Mouse (Mus musculus) CH12.LX (cell line): ENCODE data around the gene Klhl29. TPM values are rescaled to one million over a fixed set of nuclear protein-coding genes. Genes with fewer than 3 reads are reported as not detected.
"Not testable (repeated sequence)": the region's sequence is repeated elsewhere in the genome, so short reads cannot be mapped to it uniquely, and the experiment has no call there.

ENCODE experiments used
- DNase-seq: peaks from one replicate; pipeline ENCODE4 v3.0.0-alpha.2; 2013; ENCODE audit errors: extremely low read depth
- H3K27ac ChIP-seq: 2 replicates; pipeline ENCODE4 v1.5.1; 2012; ENCODE audit warnings: low read depth, mild to moderate bottlenecking, control low read depth, moderate library complexity; ENCODE audit not compliant: insufficient read depth
- H3K27me3 ChIP-seq: replicated peaks from 2 replicates; pipeline ENCODE3; 2012; ENCODE audit warnings: inconsistent platforms
- H3K36me3 ChIP-seq, 2 experiments: replicated peaks in 1 of 2; 2 replicates each; pipeline versions ENCODE3 to v1.6.1; 2012; ENCODE audit warnings: inconsistent platforms in 1 of 2, low read length in 1 of 2, mild to moderate bottlenecking in 1 of 2, mixed read lengths in 1 of 2, moderate library complexity in 1 of 2; ENCODE audit not compliant: control insufficient read depth in 1 of 2, insufficient read depth in 1 of 2
- H3K4me1 ChIP-seq, 2 experiments: 2 replicates each; pipeline ENCODE4 v1.6.1; 2012; ENCODE audit warnings: inconsistent platforms in 1 of 2, moderate library complexity in 1 of 2; ENCODE audit not compliant: insufficient read depth in 2 of 2, control insufficient read depth in 1 of 2
- H3K4me2 ChIP-seq: 2 replicates; pipeline ENCODE4 v1.6.1; 2012; ENCODE audit warnings: low read depth, mild to moderate bottlenecking, control low read depth; ENCODE audit not compliant: poor library complexity, insufficient read depth, severe bottlenecking
- H3K4me3 ChIP-seq, 3 experiments: fragments of 150-350 bp in 1 of 3; sonication (generic) in 1 of 3; replicated peaks in 1 of 3; 2 replicates each; pipeline versions ENCODE3 to v1.5.1; 2011 to 2012; ENCODE audit warnings: low read depth in 2 of 3, low read length in 2 of 3, mild to moderate bottlenecking in 2 of 3, moderate library complexity in 2 of 3, control low read depth in 1 of 3, improper control_type of control experiment in 1 of 3, inconsistent platforms in 1 of 3, mixed read lengths in 1 of 3; ENCODE audit not compliant: poor library complexity in 1 of 3
- H3K79me2 ChIP-seq: replicated peaks from 2 replicates; pipeline ENCODE4 v1.6.1; 2012; ENCODE audit warnings: mild to moderate bottlenecking, moderate library complexity; ENCODE audit not compliant: control insufficient read depth, poor library complexity, insufficient read depth, severe bottlenecking; ENCODE audit errors: extremely low read depth
- H3K9ac ChIP-seq: 2 replicates; pipeline ENCODE4 v1.6.1; 2012; ENCODE audit warnings: low read depth, mild to moderate bottlenecking, control low read depth, moderate library complexity; ENCODE audit not compliant: insufficient read depth
- H3K9me3 ChIP-seq: replicated peaks from 2 replicates; pipeline ENCODE3; 2012; ENCODE audit warnings: low read length, inconsistent platforms, mixed read lengths
- BHLHE40 ChIP-seq: IDR thresholded peaks from 2 replicates; pipeline ENCODE4 v1.6.1; 2011; ENCODE audit warnings: mild to moderate bottlenecking, low read depth, low read length, improper control_type of control experiment
- CTCF ChIP-seq, 2 experiments: IDR thresholded peaks in 1 of 2; conservative IDR thresholded peaks in 1 of 2; 2 replicates each; pipeline ENCODE4 v1.5.1; 2011 to 2012; ENCODE audit warnings: low read depth in 2 of 2, low read length in 2 of 2, improper control_type of control experiment in 1 of 2, inconsistent platforms in 1 of 2, mild to moderate bottlenecking in 1 of 2, moderate library complexity in 1 of 2
- ELF1 ChIP-seq: IDR thresholded peaks from 2 replicates; pipeline ENCODE4 v1.6.1; 2014; ENCODE audit warnings: low read depth, mild to moderate bottlenecking, inconsistent platforms, low read length, improper control_type of control experiment
- EP300 ChIP-seq: IDR thresholded peaks from 2 replicates; pipeline ENCODE4 v1.6.1; 2011; ENCODE audit warnings: low read length, improper control_type of control experiment
- IRF4 ChIP-seq: IDR thresholded peaks from 2 replicates; pipeline ENCODE4 v1.6.1; 2014; ENCODE audit warnings: low read depth, mild to moderate bottlenecking, inconsistent platforms, low read length, improper control_type of control experiment
- JUN ChIP-seq: IDR thresholded peaks from 2 replicates; pipeline ENCODE4 v1.6.1; 2011; ENCODE audit warnings: low read depth, mild to moderate bottlenecking, low read length, improper control_type of control experiment, moderate library complexity; ENCODE audit not compliant: insufficient read depth
- JUND ChIP-seq: conservative IDR thresholded peaks from 2 replicates; pipeline ENCODE4 v1.6.1; 2011; ENCODE audit warnings: low read depth, low read length, improper control_type of control experiment
- MAFK ChIP-seq: IDR thresholded peaks from 2 replicates; pipeline ENCODE4 v1.6.1; 2011; ENCODE audit warnings: low read length, improper control_type of control experiment; ENCODE audit not compliant: insufficient replicate concordance
- MAX ChIP-seq: IDR thresholded peaks from 2 replicates; pipeline ENCODE4 v1.6.1; 2011; ENCODE audit warnings: low read length, improper control_type of control experiment
- MAZ ChIP-seq: IDR thresholded peaks from 2 replicates; pipeline ENCODE4 v1.6.1; 2012; ENCODE audit warnings: low read depth, mild to moderate bottlenecking, inconsistent platforms, low read length, improper control_type of control experiment, moderate library complexity
- MXI1 ChIP-seq: IDR thresholded peaks from 2 replicates; pipeline ENCODE4 v1.6.1; 2011; ENCODE audit warnings: mild to moderate bottlenecking, low read depth, low read length, improper control_type of control experiment
- MYC ChIP-seq: IDR thresholded peaks from 2 replicates; pipeline ENCODE4 v1.6.1; 2011; ENCODE audit warnings: low read depth, mild to moderate bottlenecking, improper control_type of control experiment, low read length
- NELFE ChIP-seq: IDR thresholded peaks from 2 replicates; pipeline ENCODE4 v1.6.1; 2011; ENCODE audit warnings: low read depth, low read length, improper control_type of control experiment
- NRF1 ChIP-seq: IDR thresholded peaks from 2 replicates; pipeline ENCODE4 v1.6.1; 2014; ENCODE audit warnings: low read depth, mild to moderate bottlenecking, inconsistent platforms, low read length, improper control_type of control experiment, moderate library complexity
- RAD21 ChIP-seq: IDR thresholded peaks from 2 replicates; pipeline ENCODE4 v1.6.1; 2011; ENCODE audit warnings: low read depth, mild to moderate bottlenecking, low read length, improper control_type of control experiment, moderate library complexity
- RCOR1 ChIP-seq: conservative IDR thresholded peaks from 2 replicates; pipeline ENCODE4 v1.6.1; 2012; ENCODE audit warnings: low read depth, mild to moderate bottlenecking, inconsistent platforms, low read length, improper control_type of control experiment
- SIN3A ChIP-seq: IDR thresholded peaks from 2 replicates; pipeline ENCODE4 v1.6.1; 2012; ENCODE audit warnings: low read length, improper control_type of control experiment, inconsistent platforms
- SMC3 ChIP-seq: IDR thresholded peaks from 2 replicates; pipeline ENCODE4 v1.6.1; 2011; ENCODE audit warnings: low read depth, low read length, improper control_type of control experiment
- TCF12 ChIP-seq: IDR thresholded peaks from 2 replicates; pipeline ENCODE4 v1.6.1; 2014; ENCODE audit warnings: low read depth, mild to moderate bottlenecking, inconsistent platforms, low read length, improper control_type of control experiment
- UBTF ChIP-seq: IDR thresholded peaks from 2 replicates; pipeline ENCODE4 v1.6.1; 2012; ENCODE audit warnings: low read depth, mild to moderate bottlenecking, inconsistent platforms, low read length, improper control_type of control experiment, moderate library complexity
- USF1 ChIP-seq: IDR thresholded peaks from 2 replicates; pipeline ENCODE4 v1.6.1; 2014; ENCODE audit warnings: low read depth, mild to moderate bottlenecking, inconsistent platforms, low read length, improper control_type of control experiment
- USF2 ChIP-seq: conservative IDR thresholded peaks from 2 replicates; pipeline ENCODE4 v1.6.1; 2011; ENCODE audit warnings: low read depth, low read length, improper control_type of control experiment
- ZC3H11A ChIP-seq: IDR thresholded peaks from 2 replicates; pipeline ENCODE4 v1.6.1; 2012; ENCODE audit warnings: low read depth, mild to moderate bottlenecking, inconsistent platforms, low read length, improper control_type of control experiment
- ZKSCAN1 ChIP-seq: IDR thresholded peaks from 2 replicates; pipeline ENCODE4 v1.6.1; 2012; ENCODE audit warnings: low read depth, inconsistent platforms, low read length, improper control_type of control experiment, borderline replicate concordance
- dilution Hi-C: fragments of 300-500 bp; cut with MboI; formaldehyde crosslinking; loops from 2 replicates; pipeline ENCODE4 v1.14.3; 2020; ENCODE audit warnings: low sequenced_read_pairs; ENCODE audit not compliant: extremely low pct_unique_long_range_greater_than_20kb, extremely low pct_ligation_motif_present
- in situ Hi-C: fragments of 300-500 bp; cut with MboI; formaldehyde crosslinking; loops from 3 replicates; pipeline ENCODE4 v1.14.3; 2019; ENCODE audit warnings: low sequenced_read_pairs, low pct_ligation_motif_present, low pct_unique_long_range_greater_than_20kb, mixed read lengths
- polyA plus RNA-seq: library from polyadenylated mRNA; unstranded; fragments of >175 nt; gene quantifications from 2 replicates; pipeline ENCODE4 v1.2.1, GENCODE M21; 2012; ENCODE audit warnings: low read depth; ENCODE audit not compliant: insufficient read length
- total RNA-seq, 2 experiments: library from RNA; depleted of rRNA; stranded (reverse); fragments of 300-350 nt in 1 of 2; fragments of >200 nt in 1 of 2; gene quantifications; 2 replicates each; pipeline ENCODE4 v1.2.3; 2012 to 2014

Klhl29 gene
- total and polyA plus RNA-seq, 3 experiments, result 0.04 TPM; not detected in 2

DNA sequence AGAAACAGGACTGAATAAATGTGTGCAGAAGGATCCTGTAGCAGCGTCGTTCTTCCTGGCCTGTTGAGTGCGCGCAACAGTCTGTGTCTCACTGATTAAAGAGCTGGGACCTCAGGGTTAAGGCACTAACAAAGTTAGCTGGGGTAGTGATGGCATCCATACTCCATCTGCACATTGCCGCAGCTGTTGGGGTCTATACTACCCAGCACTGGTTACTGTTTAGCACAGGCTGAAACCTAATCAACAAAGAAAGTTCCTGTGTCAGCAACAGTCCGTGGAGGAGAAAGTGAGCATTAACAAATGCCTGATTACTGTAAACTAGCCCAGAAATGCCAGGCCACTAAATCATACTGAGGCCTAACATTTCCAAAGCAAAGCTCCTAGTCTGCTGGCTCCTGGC, 30.4 kb downstream of the Klhl29 start:
- TF ChIP-seq ELF1 (no peak), TCF12 (no peak), MXI1 (no peak), BHLHE40 (no peak), UBTF (no peak), MAFK (no peak), NELFE (no peak), RAD21 (no peak), SIN3A (no peak), MYC (no peak), ZC3H11A (no peak), RCOR1 (no peak), IRF4 (no peak), JUN (no peak), MAZ (no peak)
- dilution Hi-C loops (no loop called here), in situ Hi-C loops (no loop called here)
- no peak overlapping the region for H3K4me2 ChIP-seq
- no peaks in the 10 kb centered on the region for H3K9me3 ChIP-seq
- no peak for DNase-seq
- H3K36me3 ChIP-seq, result no peaks in the 10 kb centered on the region
- H3K27ac ChIP-seq, result no peak overlapping the region
- no peak overlapping the region for H3K4me3 ChIP-seq
- H3K79me2 ChIP-seq, result no peaks in the 10 kb centered on the region
- no peaks in the 10 kb centered on the region for H3K27me3 ChIP-seq
- no peak overlapping the region for H3K9ac ChIP-seq
- no peaks in the 10 kb centered on the region for H3K4me1 ChIP-seq

DNA sequence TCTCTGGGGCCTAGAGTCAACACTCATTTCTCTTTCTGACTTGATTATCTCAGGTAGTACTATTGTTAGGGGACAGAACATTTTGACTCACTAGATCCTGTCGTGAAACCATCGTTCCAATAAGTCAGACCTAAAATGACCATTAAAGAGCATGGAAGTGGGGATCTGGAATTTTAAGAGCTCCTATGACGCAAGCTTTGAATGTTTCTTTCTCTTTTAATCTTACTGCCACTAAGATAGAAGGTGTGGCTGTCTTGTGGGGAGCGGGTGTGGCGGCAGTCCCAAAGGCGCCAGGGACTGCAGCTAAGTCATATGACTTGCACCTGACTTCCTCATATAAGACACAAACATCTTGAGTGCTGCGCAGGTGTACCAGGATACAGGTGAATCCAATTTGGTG, 31.0 kb downstream of the Klhl29 start:
- dilution Hi-C loops, H3K36me3 ChIP-seq, H3K4me1 ChIP-seq, H3K9ac ChIP-seq, in situ Hi-C loops, H3K4me2 ChIP-seq, H3K4me3 ChIP-seq, H3K27me3 ChIP-seq, H3K79me2 ChIP-seq, H3K27ac ChIP-seq, H3K9me3 ChIP-seq, DNase-seq: not testable (repeated sequence)

DNA sequence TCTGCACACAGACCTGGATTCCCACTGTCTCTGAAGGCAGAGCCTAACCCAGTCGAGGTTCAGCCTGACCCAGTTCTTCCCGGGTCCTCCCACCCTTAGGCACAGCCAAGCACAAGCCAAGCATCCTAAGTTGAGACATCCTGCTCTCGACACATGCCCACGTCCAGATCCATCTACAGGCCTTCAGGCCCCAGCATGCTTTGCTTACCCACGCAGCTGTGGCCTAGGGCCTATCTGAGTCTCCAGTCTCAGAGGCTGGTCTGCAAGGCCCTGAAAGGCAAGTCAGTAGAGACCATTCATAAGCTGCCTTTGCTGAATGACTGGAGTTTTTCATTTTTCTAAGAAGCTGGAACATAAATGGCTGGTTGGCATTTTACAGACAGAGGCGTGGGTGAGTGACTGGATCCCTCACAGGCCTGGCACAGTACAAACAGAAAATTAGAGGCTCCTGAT, 35.3 kb downstream of the Klhl29 start:
- dilution Hi-C loops (no loop called here), in situ Hi-C loops (no loop called here)
- Histone ChIP-seq H3K36me3 (no peaks in the 10 kb centered on the region), H3K27ac (no peak overlapping the region), H3K9me3 (no peaks in the 10 kb centered on the region), H3K9ac (no peak overlapping the region), H3K79me2 (no peaks in the 10 kb centered on the region), H3K27me3 (no peaks in the 10 kb centered on the region), H3K4me1 (no peaks in the 10 kb centered on the region), H3K4me3 (no peak overlapping the region), H3K4me2 (no peak overlapping the region)
- no peak for TF ChIP-seq JUND
- TF ChIP-seq USF2, result no peak
- no peak for TF ChIP-seq NRF1
- no peak for TF ChIP-seq RCOR1
- TF ChIP-seq MXI1, result no peak
- no peak for TF ChIP-seq UBTF
- no peak for TF ChIP-seq ZKSCAN1
- no peak for TF ChIP-seq CTCF (conservative IDR thresholded peaks at IDR 0.05 in 1 of 2, IDR thresholded peaks at IDR 0.05 in 1 of 2; ENCODE audit: low read depth in 2 of 2, low read length in 2 of 2)
- TF ChIP-seq USF1, result no peak
- TF ChIP-seq NELFE, result no peak
- no peak for TF ChIP-seq SMC3
- no peak for TF ChIP-seq EP300
- no peak for TF ChIP-seq MAX
- DNase-seq, result no peak
